Mouse (Mus musculus): ENCODE data around the gene Lama2.

Lama2 gene

DNA sequence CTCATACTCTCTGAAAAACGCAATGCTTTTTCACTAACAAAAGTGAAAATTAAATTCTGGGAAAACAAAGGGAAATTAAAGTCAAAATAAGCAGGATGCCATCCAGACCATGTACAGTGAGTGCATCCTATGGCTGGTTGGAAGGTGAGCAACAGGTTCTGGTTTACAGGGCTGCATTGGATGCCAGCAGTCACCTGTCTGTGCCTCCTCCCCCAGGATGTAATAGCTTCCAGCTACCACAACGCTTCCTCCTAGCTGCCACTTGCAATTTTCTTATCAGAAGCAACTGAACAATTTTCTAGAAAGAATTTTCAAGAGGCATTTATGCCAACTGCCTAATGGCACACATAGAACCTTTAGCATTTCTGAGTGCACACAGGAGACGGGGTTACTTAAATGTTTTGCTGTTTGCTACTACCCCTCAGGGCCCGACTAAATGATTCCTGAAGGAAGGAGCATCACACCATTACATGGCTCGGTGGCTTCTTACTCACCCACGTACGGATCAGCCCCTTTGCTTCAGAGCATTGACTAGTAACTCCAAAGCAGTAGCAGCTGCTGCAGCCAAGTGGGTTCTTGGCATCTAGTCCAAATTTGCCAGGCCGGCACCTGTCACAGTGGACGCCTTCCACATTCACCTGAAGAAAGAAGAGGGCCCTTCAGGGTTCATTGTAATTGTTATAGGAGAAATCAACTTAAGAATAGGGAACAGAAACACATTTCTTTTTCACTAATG lies 430.8 kb downstream of the Lama2 start:
- CTCF ChIA-PET = no interaction called here

DNA sequence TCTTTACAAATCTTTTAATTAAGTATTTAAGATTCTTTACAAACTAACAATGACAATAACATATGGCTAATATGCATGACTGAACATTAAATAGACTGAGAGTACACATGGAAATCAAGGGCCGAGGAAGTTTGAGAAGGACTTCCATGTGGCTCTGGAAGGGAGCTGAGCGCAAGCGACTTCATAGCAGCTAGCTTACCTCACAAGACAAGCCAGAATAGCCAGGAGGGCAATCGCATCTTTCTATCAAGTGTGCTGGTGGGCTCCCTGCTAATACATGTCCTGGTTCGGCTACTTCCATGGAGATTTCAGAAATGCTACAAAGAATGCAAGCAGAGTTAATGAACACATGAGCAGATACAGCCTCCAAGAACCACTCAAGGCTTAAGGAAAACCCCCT lies 435.4 kb downstream of the Lama2 start:
- CTCF ChIA-PET = no interaction called here

GRCm38 (mm10) chr10:27174271-27174670 lies 445.3 kb downstream of the Lama2 start:
- CTCF ChIA-PET = no interaction called here

DNA sequence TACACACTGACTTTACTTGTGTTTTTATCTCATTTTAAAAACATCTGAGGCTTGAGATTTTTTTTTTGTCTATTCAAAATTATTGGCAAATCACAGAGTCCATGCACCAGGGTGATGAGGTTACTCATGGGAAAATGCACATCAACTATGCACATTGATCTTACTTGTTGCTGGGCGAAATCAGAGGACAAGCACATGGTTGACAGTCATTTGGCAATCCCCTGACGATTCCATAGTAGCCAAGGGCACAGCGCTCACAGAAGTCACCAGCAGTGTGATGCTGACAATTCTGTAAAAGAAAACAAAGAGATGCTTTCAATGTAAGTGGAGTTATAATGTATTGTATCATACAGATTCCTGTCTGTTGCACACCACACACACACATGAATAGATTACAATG lies 454.8 kb downstream of the Lama2 start:
- CTCF ChIA-PET = no interaction called here

GRCm38 (mm10) chr10:27162364-27162763 lies 457.2 kb downstream of the Lama2 start:
- CTCF ChIA-PET = no interaction called here

- CTCF ChIA-PET = no interaction called here
These were observed 469.3 kb downstream of the Lama2 start for GRCm38 (mm10) chr10:27150220-27150619.

DNA sequence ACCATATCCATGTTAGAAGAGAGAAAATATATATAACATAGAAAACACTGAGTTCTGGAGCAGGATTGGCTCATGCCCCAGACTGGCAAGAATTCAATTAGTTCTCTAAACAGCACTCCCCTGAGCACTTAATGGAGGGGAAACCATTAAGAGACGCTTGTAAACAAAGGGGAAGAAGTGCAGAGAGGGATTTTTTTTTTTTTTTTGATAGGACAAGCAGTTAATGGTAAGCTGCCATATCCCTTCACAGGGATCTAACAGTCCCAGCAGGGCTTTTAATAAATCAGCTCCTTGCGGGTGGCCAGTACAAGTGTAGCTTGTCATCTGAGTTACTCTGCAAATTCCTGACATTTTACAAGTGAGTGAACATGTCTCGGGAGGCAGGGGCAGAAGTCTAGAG lies 479.1 kb downstream of the Lama2 start:
- CTCF ChIA-PET = no interaction called here

GRCm38 (mm10) chr10:27135768-27136167 lies 483.8 kb downstream of the Lama2 start:
- CTCF ChIA-PET = no interaction called here

DNA sequence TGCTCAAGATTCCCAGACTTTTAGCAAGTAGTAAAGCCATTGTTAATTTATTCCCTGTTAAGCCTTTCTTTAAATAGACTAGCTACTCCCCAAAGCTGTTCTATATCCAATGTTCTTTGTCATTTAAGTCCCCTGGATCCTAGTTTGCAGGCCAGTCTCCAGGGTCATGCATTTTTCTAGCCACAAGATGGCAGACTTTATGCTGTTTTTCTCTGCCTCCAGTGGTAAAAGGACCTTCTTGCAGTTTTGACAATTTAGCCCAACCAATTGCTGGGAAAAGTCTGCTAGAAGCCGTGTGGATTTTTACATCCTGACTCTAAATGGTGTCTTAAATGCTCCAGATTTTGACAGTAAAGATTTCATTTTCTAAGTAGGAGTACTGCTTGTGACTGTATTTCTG lies 486.4 kb downstream of the Lama2 start:
- CTCF ChIA-PET = no interaction called here

DNA sequence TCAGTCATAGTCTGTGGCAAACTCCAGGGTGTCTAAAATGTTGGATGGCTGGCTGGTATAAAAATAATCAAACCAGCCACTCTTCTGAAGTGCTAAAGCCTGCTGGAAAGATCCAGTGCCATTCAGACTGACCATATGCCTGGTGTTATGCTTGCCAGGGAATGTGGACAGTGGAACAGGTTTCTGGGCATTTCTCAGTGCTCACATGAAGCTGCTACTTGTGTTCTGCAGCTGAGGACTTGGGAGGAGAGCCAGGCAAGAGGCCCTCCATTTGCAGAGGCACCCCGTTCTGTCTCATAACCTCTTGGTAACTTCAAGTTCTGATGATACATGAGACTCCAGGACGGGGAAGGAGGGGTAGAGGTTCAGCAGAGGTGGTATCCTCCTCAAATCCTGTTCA lies 492.1 kb downstream of the Lama2 start:
- CTCF ChIA-PET = no interaction called here

- CTCF ChIA-PET = no interaction called here
These were observed 495.8 kb downstream of the Lama2 start for GRCm38 (mm10) chr10:27123763-27124162.

- CTCF ChIA-PET = no interaction called here
These were observed 501.7 kb downstream of the Lama2 start for GRCm38 (mm10) chr10:27117815-27118214.

GRCm38 (mm10) chr10:27116938-27117647 lies 502.5 kb downstream of the Lama2 start:
- CTCF ChIA-PET = no interaction called here

DNA sequence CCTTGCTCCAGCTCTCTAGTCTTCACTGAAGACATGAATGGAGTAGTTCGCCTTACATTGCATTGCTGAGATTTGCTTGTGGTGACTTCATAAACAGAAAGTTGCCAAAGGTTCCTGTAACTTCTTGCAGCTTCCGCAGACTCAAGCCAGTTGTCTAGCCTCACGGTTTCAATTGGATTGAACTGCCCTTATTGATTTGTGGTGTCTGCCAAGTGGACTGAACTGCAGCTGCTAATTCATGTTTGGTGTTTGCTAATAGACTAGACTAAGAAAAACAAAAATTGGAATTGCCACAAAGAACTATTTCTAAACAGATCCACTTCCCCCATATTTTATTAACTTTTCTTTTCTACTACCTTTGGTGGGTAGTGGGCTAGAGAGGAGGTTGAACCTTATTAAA lies 505.4 kb downstream of the Lama2 start:
- CTCF ChIA-PET = no interaction called here

GRCm38 (mm10) chr10:27103811-27104210 lies 515.7 kb downstream of the Lama2 start:
- CTCF ChIA-PET = no interaction called here

- CTCF ChIA-PET = no interaction called here
These were observed 517.7 kb downstream of the Lama2 start for GRCm38 (mm10) chr10:27101800-27102353.

- CTCF ChIA-PET = no interaction called here
These were observed 542.4 kb downstream of the Lama2 start for GRCm38 (mm10) chr10:27077113-27077512.

DNA sequence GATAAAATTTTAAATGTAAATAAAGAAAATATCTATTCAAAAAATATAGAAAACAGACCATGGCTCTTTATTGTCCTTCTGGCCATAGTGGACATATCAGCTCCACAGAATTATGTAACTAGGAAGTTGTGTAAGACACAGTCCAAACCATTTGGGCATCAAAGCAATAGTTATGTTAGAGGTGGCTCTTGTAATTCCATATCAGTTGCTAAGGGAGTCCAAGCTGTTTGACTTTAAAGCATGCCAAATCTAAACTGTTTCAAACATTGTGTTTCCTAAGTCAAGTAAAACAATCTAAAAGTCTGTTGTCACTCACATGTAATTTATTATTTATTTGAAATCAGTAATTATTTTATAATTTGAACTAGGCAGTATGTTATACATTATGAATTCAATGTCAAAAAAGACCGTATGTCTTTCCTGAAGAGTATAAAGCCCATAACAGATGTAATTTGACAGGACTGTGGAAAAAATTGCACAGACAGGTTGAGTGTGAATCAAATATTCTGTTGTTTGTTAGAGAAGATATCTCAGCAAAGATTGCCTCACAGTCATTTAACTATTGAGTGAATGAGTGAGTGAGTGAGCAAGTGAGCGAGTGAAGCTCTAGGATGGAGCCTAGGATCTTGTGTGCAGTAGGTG lies 550.6 kb downstream of the Lama2 start:
- CTCF ChIA-PET = no interaction called here

GRCm38 (mm10) chr10:27063671-27064070 lies 555.9 kb downstream of the Lama2 start:
- CTCF ChIA-PET = no interaction called here

DNA sequence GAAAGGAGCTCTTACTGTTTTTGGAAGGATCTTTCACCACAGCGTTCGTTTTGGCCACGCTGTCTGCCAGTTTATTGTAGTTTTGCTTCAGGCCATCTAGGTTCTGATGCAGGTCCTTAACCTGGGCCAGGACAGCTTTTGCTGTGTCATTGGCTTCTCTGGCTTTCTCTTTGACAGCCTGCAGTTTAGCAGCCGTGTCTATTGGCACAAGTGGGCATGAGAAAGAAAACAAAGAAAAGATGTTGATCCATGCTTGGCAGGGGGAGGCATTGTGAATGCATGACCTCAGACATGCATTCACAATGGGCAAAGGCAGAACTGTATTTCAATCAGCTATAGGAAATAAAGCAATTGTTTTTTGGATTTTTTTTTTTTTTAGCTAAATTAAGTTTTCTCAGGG lies 565.1 kb downstream of the Lama2 start:
- CTCF ChIA-PET = no interaction called here

GRCm38 (mm10) chr10:27047196-27047595 lies 572.4 kb downstream of the Lama2 start:
- CTCF ChIA-PET = no interaction called here

- CTCF ChIA-PET = no interaction called here
These were observed 577.7 kb downstream of the Lama2 start for GRCm38 (mm10) chr10:27041812-27042211.

- CTCF ChIA-PET = no interaction called here
These were observed 596.9 kb downstream of the Lama2 start for GRCm38 (mm10) chr10:27022707-27023106.

Data from spleen, embryonic (tissue).